Mouse (Mus musculus) lung, adult 2 months (tissue): Measurements from ENCODE around the gene Urgcp. TPM values are rescaled to one million over a fixed set of nuclear protein-coding genes. Genes with fewer than 3 reads are reported as not detected.
A peak's percentile ranks its signal among the peaks of the same experiment; 100 is the strongest.

Source experiments
- DNase-seq: peaks from one replicate; pipeline ENCODE4 v3.0.0; 2022
- H3K4me1 ChIP-seq: fragments of 200-500 bp; 2 replicates; pipeline ENCODE4 v1.6.1; 2011; ENCODE audit warnings: low read length; ENCODE audit not compliant: control insufficient read depth, insufficient read depth
- H3K4me3 ChIP-seq: fragments of 200-500 bp; replicated peaks from 2 replicates; pipeline ENCODE3; 2011; ENCODE audit warnings: low read depth, mild to moderate bottlenecking, control low read depth, low read length; ENCODE audit errors: extremely low read depth
- CTCF ChIP-seq: fragments of 200-500 bp; IDR thresholded peaks from 2 replicates; pipeline ENCODE4 v1.5.1; 2011; ENCODE audit warnings: mild to moderate bottlenecking, low read length, control low read depth; ENCODE audit not compliant: insufficient read depth
- POLR2A ChIP-seq: fragments of 200-500 bp; IDR thresholded peaks from 2 replicates; pipeline ENCODE4 v1.6.1; 2011; ENCODE audit warnings: low read depth, mild to moderate bottlenecking, control low read depth, low read length, borderline replicate concordance; ENCODE audit errors: extremely low read depth
- WGBS: fragments of 180-500 bp; shearing (Covaris S2); methylation state at CpG from one replicate; pipeline ENCODE4 v1.1.7; 2018; 5-methylcytosine and 5-hydroxymethylcytosine counted together
- polyA plus RNA-seq: library from polyadenylated mRNA; depleted of rRNA; stranded (reverse); fragments of >200 nt; gene quantifications from 2 replicates; pipeline ENCODE4 v1.2.3, GENCODE M21; 2012

The Urgcp gene
- polyA plus RNA-seq, 1 experiment, result 21.9 TPM

GRCm38 (mm10) chr11:5788056-5789014 is 26.2 kb upstream of the Urgcp start, which contains the start of gene Dbnl:
Dbnl (plus strand) TSS chr11:5788488.
- H3K4me3 ChIP-seq, result peak within 1 kb of the TSS; percentile 88
- peak; percentile 98; the same call in 1 of the 2 replicates for TF ChIP-seq POLR2A
- TF ChIP-seq CTCF, result peak; percentile 43; the same call in 1 of the 2 replicates
- peak; percentile 96 for DNase-seq
- WGBS, result under 1% methylated on average over 74 of the region's 74 CpGs
- H3K4me1 ChIP-seq, result peaks cover 3% of the 10 kb centered on the region; the same call in 1 of the 2 replicates

- H3K4me1 ChIP-seq, result peaks cover 3% of the 10 kb centered on the region; the same call in 1 of the 2 replicates
- H3K4me3 ChIP-seq, result peak overlapping the region; percentile 71
- 31% methylated on average over 8 of the region's 8 CpGs for WGBS
- DNase-seq, result no peak
- TF ChIP-seq POLR2A (no peak), CTCF (no peak)
These were observed 25.5 kb upstream of the Urgcp start for GRCm38 (mm10) chr11:5787671-5788055.

GRCm38 (mm10) chr11:5785732-5786131 is 23.6 kb upstream of the Urgcp start:
- TF ChIP-seq POLR2A (no peak), CTCF (no peak)
- no peak for DNase-seq
- Histone ChIP-seq H3K4me3 (no peak overlapping the region), H3K4me1 (peaks cover 3% of the 10 kb centered on the region; the same call in 1 of the 2 replicates)

- 51% methylated on average over 8 of the region's 8 CpGs for WGBS
- Histone ChIP-seq H3K4me3 (no peak overlapping the region), H3K4me1 (no peaks in the 10 kb centered on the region)
- no peak for DNase-seq
- TF ChIP-seq CTCF, result peak; percentile 10; the same call in 1 of the 2 replicates
- no peak for TF ChIP-seq POLR2A
These were observed 20.2 kb upstream of the Urgcp start for GRCm38 (mm10) chr11:5782199-5782944.

GRCm38 (mm10) chr11:5780035-5780499 is 17.9 kb upstream of the Urgcp start:
- no peak for TF ChIP-seq POLR2A
- no peak for TF ChIP-seq CTCF
- 94% methylated on average over 6 of the region's 6 CpGs for WGBS
- DNase-seq, result no peak
- Histone ChIP-seq H3K4me1 (no peaks in the 10 kb centered on the region), H3K4me3 (no peak overlapping the region)

- DNase-seq, result no peak
- 64% methylated on average over 2 of the region's 2 CpGs for WGBS
- Histone ChIP-seq H3K4me3 (no peak overlapping the region), H3K4me1 (no peaks in the 10 kb centered on the region)
- TF ChIP-seq POLR2A, result no peak
- TF ChIP-seq CTCF, result peak; percentile 40; the same call in 1 of the 2 replicates
These were observed 16.3 kb upstream of the Urgcp start for GRCm38 (mm10) chr11:5778481-5778880.

GRCm38 (mm10) chr11:5766019-5766418 is 3.8 kb upstream of the Urgcp start:
- WGBS, result 69% methylated on average over 6 of the region's 6 CpGs
- Histone ChIP-seq H3K4me1 (no peaks in the 10 kb centered on the region; the same call in 1 of the 2 replicates), H3K4me3 (no peak overlapping the region)
- TF ChIP-seq CTCF (no peak), POLR2A (no peak)
- DNase-seq, result no peak

- WGBS, result 9% methylated on average over 6 of the region's 6 CpGs
- peak overlapping the region; percentile 91 for H3K4me3 ChIP-seq
- TF ChIP-seq POLR2A (no peak), CTCF (no peak)
- H3K4me1 ChIP-seq, result peaks cover 2% of the 10 kb centered on the region
- no peak for DNase-seq
These were observed 432 bp upstream of the Urgcp start for GRCm38 (mm10) chr11:5762633-5762982.

GRCm38 (mm10) chr11:5753755-5754154 is 8.4 kb downstream of the Urgcp start:
- H3K4me3 ChIP-seq, result no peak overlapping the region
- DNase-seq, result no peak
- TF ChIP-seq POLR2A (no peak), CTCF (no peak)
- WGBS, result 96% methylated on average over 2 of the region's 2 CpGs
- no peaks in the 10 kb centered on the region for H3K4me1 ChIP-seq

- H3K4me1 ChIP-seq, result peaks cover 2% of the 10 kb centered on the region; the same call in 1 of the 2 replicates
- no peak for TF ChIP-seq POLR2A
- no peak for TF ChIP-seq CTCF
- no peak overlapping the region for H3K4me3 ChIP-seq
- no peak for DNase-seq
- 81% methylated on average over 2 of the region's 2 CpGs for WGBS
These were observed 17.2 kb downstream of the Urgcp start for GRCm38 (mm10) chr11:5744951-5745350.
